Mouse (Mus musculus): ENCODE results near the gene Ugt3a1. TPM values are rescaled to one million over a fixed set of nuclear protein-coding genes. Genes with fewer than 3 reads are reported as not detected.
"Not testable (repeated sequence)": the region's sequence is repeated elsewhere in the genome, so short reads cannot be mapped to it uniquely, and the experiment has no call there.

The Ugt3a1 gene
- total RNA-seq (2014; rRNA removed) (not detected in 2 replicates), polyA plus RNA-seq (2015; fragmentation: Nextera tagmentation; extraction: Ambion mirVana) (not detected in 2 replicates)

GRCm38 (mm10) chr15:9276838-9277295 is at the start of gene Ugt3a1:
TSS of gene Ugt3a1 (plus strand) at chr15:9276888.
- ATAC-seq (ENCODE audit: low FRiP score) (no peak), DNase-seq (ENCODE audit: low spot score) (no peak)
- no peak within 1 kb of the TSS for H3K27ac ChIP-seq (ENCODE audit: low read depth, low read length)
- H3K9ac ChIP-seq (replicated peaks; ENCODE audit: low read length, poor library complexity, severe bottlenecking), result no peak within 1 kb of the TSS
- H3K4me3 ChIP-seq (ENCODE audit: low read depth, low read length), result no peak within 1 kb of the TSS
- no peaks in the 10 kb centered on the region for H3K9me3 ChIP-seq (ENCODE audit: low read length)
- H3K36me3 ChIP-seq (ENCODE audit: insufficient read depth, low read length), result no peaks in the 10 kb centered on the region
- 97% methylated on average over 6 of the region's 6 CpGs for WGBS
- H3K4me1 ChIP-seq (ENCODE audit: insufficient read depth, low read length), result no peaks in the 10 kb centered on the region
- H3K27me3 ChIP-seq (ENCODE audit: insufficient read depth, low read length), result no peaks in the 10 kb centered on the region
- no peak within 1 kb of the TSS for H3K4me2 ChIP-seq (ENCODE audit: low read depth, low read length, poor library complexity, severe bottlenecking)
- no peak for TF ChIP-seq CTCF (IDR thresholded peaks at IDR 0.05)

DNA sequence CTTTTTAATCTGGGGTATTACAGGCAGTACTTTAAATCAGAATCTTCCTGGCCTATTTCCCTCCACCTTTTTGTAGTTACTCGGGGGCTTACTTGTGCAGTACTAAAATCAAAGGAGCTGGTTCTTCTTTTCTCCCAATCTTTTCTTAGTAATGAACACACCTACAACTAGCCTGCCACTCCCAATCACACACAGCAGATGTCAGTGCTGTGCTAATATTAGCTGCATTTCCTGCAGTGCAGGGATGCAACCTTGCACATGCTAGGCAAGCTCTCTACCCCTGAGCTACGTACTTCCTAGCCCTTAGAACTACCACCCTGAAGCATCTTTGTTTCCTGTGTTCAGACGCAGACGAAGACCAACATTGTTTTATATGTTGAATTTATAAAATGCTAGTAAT is 45.8 kb upstream of the Ugt3a1 start:
- H3K27ac ChIP-seq (ENCODE audit: low read depth, low read length); H3K36me3 ChIP-seq (ENCODE audit: insufficient read depth, low read length); H3K4me3 ChIP-seq (ENCODE audit: low read depth, low read length); H3K9ac ChIP-seq (replicated peaks; ENCODE audit: low read length, poor library complexity, severe bottlenecking); H3K27me3 ChIP-seq (ENCODE audit: insufficient read depth, low read length); ATAC-seq (ENCODE audit: low FRiP score); H3K9me3 ChIP-seq (ENCODE audit: low read length); H3K4me1 ChIP-seq (ENCODE audit: insufficient read depth, low read length); H3K4me2 ChIP-seq (ENCODE audit: low read depth, low read length, poor library complexity, severe bottlenecking): not testable (repeated sequence)
- TF ChIP-seq CTCF (IDR thresholded peaks at IDR 0.05), result peak; percentile 20; the same call in 1 of the 2 replicates
- 76% methylated on average over 4 of the region's 4 CpGs for WGBS
- DNase-seq (ENCODE audit: low spot score), result peak; percentile 2

DNA sequence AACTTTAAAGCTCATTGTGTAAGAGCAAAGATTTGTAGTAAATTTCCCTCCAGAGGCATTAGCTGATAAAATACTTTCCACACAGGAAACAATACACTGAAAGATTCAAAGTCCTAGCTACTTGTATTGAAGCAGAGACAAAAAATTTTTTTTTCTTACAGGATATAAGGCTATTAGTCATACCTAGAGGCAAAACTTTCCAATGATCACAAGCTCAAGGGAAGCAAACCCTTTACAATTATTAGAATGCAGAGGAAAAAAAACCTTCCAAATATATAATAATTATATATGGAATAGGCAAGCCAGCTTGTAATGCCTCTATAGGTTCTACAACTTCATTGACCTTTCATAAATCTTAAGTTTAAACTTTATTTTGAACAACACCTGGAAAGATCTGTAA is 30.3 kb upstream of the Ugt3a1 start:
- Histone ChIP-seq H3K4me2 (ENCODE audit: low read depth, low read length, poor library complexity, severe bottlenecking) (no peak overlapping the region), H3K27me3 (ENCODE audit: insufficient read depth, low read length) (no peaks in the 10 kb centered on the region), H3K4me1 (ENCODE audit: insufficient read depth, low read length) (no peaks in the 10 kb centered on the region), H3K4me3 (ENCODE audit: low read depth, low read length) (no peak overlapping the region), H3K9me3 (ENCODE audit: low read length) (no peaks in the 10 kb centered on the region), H3K36me3 (ENCODE audit: insufficient read depth, low read length) (no peaks in the 10 kb centered on the region), H3K27ac (ENCODE audit: low read depth, low read length) (no peak overlapping the region), H3K9ac (replicated peaks; ENCODE audit: low read length, poor library complexity, severe bottlenecking) (no peak overlapping the region)
- no peak for TF ChIP-seq CTCF (IDR thresholded peaks at IDR 0.05)
- ATAC-seq (ENCODE audit: low FRiP score), result no peak
- no peak for DNase-seq (ENCODE audit: low spot score)

DNA sequence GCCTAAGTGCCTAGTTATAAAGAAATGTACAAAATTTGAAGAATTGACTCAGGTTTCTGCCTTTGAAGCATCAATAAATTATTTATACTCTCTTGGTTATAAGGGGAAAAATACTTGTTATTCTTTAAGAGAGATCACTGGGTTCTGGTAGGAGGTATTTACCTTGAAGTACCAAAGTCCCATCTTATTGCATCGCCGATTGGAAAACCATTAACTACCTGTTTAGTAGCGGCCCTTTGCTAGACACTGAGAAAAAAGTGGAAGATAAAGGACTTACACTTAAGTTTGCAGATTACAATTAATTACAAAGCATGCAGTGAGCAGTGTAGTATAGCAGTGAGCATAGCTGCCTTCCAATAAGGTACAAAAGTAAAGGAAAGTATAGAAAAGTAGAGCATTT is 23.8 kb upstream of the Ugt3a1 start:
- no peak overlapping the region for H3K9ac ChIP-seq (replicated peaks; ENCODE audit: low read length, poor library complexity, severe bottlenecking)
- H3K36me3 ChIP-seq (ENCODE audit: insufficient read depth, low read length), result no peaks in the 10 kb centered on the region
- DNase-seq (ENCODE audit: low spot score) (no peak), ATAC-seq (ENCODE audit: low FRiP score) (no peak)
- no peaks in the 10 kb centered on the region for H3K27me3 ChIP-seq (ENCODE audit: insufficient read depth, low read length)
- H3K27ac ChIP-seq (ENCODE audit: low read depth, low read length), result no peak overlapping the region
- H3K4me2 ChIP-seq (ENCODE audit: low read depth, low read length, poor library complexity, severe bottlenecking), result no peak overlapping the region
- no peak for TF ChIP-seq CTCF (IDR thresholded peaks at IDR 0.05)
- no peaks in the 10 kb centered on the region for H3K4me1 ChIP-seq (ENCODE audit: insufficient read depth, low read length)
- H3K4me3 ChIP-seq (ENCODE audit: low read depth, low read length), result no peak overlapping the region
- H3K9me3 ChIP-seq (ENCODE audit: low read length), result no peaks in the 10 kb centered on the region
- WGBS, result 94% methylated on average over 3 of the region's 3 CpGs

- Histone ChIP-seq H3K4me3 (ENCODE audit: low read depth, low read length) (no peak overlapping the region), H3K27ac (ENCODE audit: low read depth, low read length) (no peak overlapping the region), H3K4me1 (ENCODE audit: insufficient read depth, low read length) (no peaks in the 10 kb centered on the region), H3K27me3 (ENCODE audit: insufficient read depth, low read length) (no peaks in the 10 kb centered on the region), H3K4me2 (ENCODE audit: low read depth, low read length, poor library complexity, severe bottlenecking) (no peak overlapping the region), H3K36me3 (ENCODE audit: insufficient read depth, low read length) (no peaks in the 10 kb centered on the region), H3K9ac (replicated peaks; ENCODE audit: low read length, poor library complexity, severe bottlenecking) (no peak overlapping the region), H3K9me3 (ENCODE audit: low read length) (no peaks in the 10 kb centered on the region)
- 74% methylated on average over 3 of the region's 3 CpGs for WGBS
- no peak for ATAC-seq (ENCODE audit: low FRiP score)
- no peak for DNase-seq (ENCODE audit: low spot score)
- no peak for TF ChIP-seq CTCF (IDR thresholded peaks at IDR 0.05)
Measured at GRCm38 (mm10) chr15:9260621-9261020, 16.1 kb upstream of the Ugt3a1 start.

DNA sequence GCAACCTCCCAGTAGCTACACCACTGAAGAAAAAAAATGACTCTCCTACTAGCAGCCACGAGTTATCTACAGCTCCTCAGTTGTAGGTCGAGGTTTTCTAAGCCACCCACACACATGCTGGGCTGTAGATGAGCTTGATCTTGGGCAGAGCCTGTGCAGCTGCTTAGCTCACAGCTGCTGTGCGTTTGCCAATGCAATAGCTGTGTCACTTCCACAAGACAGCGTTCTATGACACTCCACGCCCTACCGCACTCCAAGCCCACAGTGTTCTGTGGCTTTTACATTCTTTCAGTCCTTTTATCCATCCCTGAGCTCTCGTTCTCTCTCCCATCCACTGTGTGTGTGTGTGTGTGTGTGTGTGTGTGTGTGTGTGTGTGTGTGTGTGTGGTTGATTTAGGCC is 4.8 kb upstream of the Ugt3a1 start:
- Histone ChIP-seq H3K9me3 (ENCODE audit: low read length) (no peaks in the 10 kb centered on the region), H3K4me1 (ENCODE audit: insufficient read depth, low read length) (no peaks in the 10 kb centered on the region), H3K36me3 (ENCODE audit: insufficient read depth, low read length) (no peaks in the 10 kb centered on the region), H3K27ac (ENCODE audit: low read depth, low read length) (no peak overlapping the region), H3K27me3 (ENCODE audit: insufficient read depth, low read length) (no peaks in the 10 kb centered on the region), H3K4me2 (ENCODE audit: low read depth, low read length, poor library complexity, severe bottlenecking) (no peak overlapping the region), H3K4me3 (ENCODE audit: low read depth, low read length) (no peak overlapping the region), H3K9ac (replicated peaks; ENCODE audit: low read length, poor library complexity, severe bottlenecking) (no peak overlapping the region)
- 84% methylated on average over 7 of the region's 7 CpGs for WGBS
- no peak for TF ChIP-seq CTCF (IDR thresholded peaks at IDR 0.05)
- ATAC-seq (ENCODE audit: low FRiP score) (no peak), DNase-seq (ENCODE audit: low spot score) (no peak)
